Mouse (Mus musculus) thymus, adult 2 months (tissue): ENCODE data around the gene Gm10073.
"Not testable (repeated sequence)": the region's sequence is repeated elsewhere in the genome, so short reads cannot be mapped to it uniquely, and the experiment has no call there.

Experiments used
- CTCF ChIP-seq: fragments of 200-500 bp; IDR thresholded peaks from 2 replicates; pipeline ENCODE4 v1.5.1; 2012; ENCODE audit warnings: mild to moderate bottlenecking, control low read depth, low read length, moderate library complexity, borderline replicate concordance; ENCODE audit not compliant: control insufficient read depth, poor library complexity, insufficient read depth; ENCODE audit errors: extremely low read depth
- POLR2A ChIP-seq: fragments of 200-500 bp; IDR thresholded peaks from 2 replicates; pipeline ENCODE4 v1.6.1; 2012; ENCODE audit warnings: mild to moderate bottlenecking, low read length, control low read depth, moderate library complexity; ENCODE audit not compliant: control insufficient read depth, poor library complexity, insufficient read depth; ENCODE audit errors: extremely low read depth

- not testable (repeated sequence) for TF ChIP-seq CTCF, POLR2A
Observed at GRCm38 (mm10) chr8:106607783-106608182, 34.5 kb upstream of the Gm10073 start.
